Mouse (Mus musculus) G1E (cell line): ENCODE measurements around the gene Egln1.

Source experiments
- CTCF ChIP-seq: IDR thresholded peaks from 2 replicates; pipeline ENCODE4 v1.5.1; 2012; ENCODE audit warnings: low read depth, low read length, inconsistent platforms, mixed read lengths
- GATA1 ChIP-seq: IDR thresholded peaks from 2 replicates; pipeline ENCODE4 v1.6.1; 2012; ENCODE audit warnings: borderline replicate concordance, low read length, inconsistent platforms, mixed read lengths
- GATA2 ChIP-seq: IDR thresholded peaks from 2 replicates; pipeline ENCODE4 v1.6.1; 2012; ENCODE audit warnings: low read depth, low read length, inconsistent platforms, borderline replicate concordance
- POLR2AphosphoS5 ChIP-seq: IDR thresholded peaks from 2 replicates; pipeline ENCODE4 v1.6.1; 2012; ENCODE audit warnings: low read depth, low read length, inconsistent platforms; ENCODE audit not compliant: insufficient replicate concordance
- TAL1 ChIP-seq: conservative IDR thresholded peaks from 2 replicates; pipeline ENCODE4 v1.6.1; 2012; ENCODE audit warnings: low read depth, low read length, inconsistent platforms, mixed read lengths

DNA sequence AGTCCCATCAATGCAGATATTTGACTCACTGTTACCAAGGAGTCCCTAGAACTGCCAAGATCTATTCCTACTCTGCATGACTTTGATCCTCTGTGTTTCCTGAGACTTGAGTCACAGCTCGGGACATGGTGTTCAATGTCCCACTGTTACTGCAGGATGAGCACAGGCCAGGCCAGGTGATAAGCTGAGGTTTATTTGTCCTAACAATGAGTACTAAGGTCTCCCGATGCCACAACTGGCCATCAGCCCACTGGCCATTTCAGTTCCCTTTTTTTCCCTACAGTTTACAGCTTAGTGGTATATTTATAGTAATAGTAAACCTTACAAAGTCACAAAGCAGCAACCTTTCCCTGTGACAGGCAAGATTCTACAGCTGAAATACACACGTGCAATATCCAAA, 16.7 kb downstream of the Egln1 start:
- TF ChIP-seq CTCF (no peak), GATA1 (no peak), TAL1 (no peak), POLR2AphosphoS5 (no peak), GATA2 (no peak)
